Mouse (Mus musculus): ENCODE data around the gene Lysmd2. TPM values are rescaled to one million over a fixed set of nuclear protein-coding genes. Genes with fewer than 3 reads are reported as not detected.
A peak's percentile ranks its signal among the peaks of the same experiment; 100 is the strongest.
"Not testable (repeated sequence)": the region's sequence is repeated elsewhere in the genome, so short reads cannot be mapped to it uniquely, and the experiment has no call there.

Gene Lysmd2
- polyA plus RNA-seq, 1 experiment from 2014 or later, result 34.9 TPM

DNA sequence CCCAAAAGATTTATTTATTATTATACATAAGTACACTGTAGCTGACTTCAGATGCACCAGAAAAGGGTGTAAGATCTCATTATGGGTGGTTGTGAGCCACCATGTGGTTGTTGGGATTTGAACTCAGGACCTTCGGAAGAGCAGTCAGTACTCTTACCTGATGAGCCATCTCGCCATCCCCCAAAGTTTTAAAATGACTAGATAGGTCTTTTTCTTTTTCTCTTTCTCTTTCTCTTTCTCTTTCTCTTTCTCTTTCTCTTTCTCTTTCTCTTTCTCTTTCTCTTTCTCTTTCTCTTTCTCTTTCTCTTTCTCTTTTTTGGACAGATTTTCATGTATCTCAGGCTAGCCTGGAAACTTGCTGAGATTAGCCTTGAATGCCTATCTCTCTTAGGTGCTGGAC lies 5.8 kb upstream of the Lysmd2 start:
- H3K27me3 ChIP-seq (replicated peaks; ENCODE audit: control insufficient read depth, insufficient read depth, low read length); H3K4me3 ChIP-seq (ENCODE audit: low read length); H3K4me1 ChIP-seq (ENCODE audit: control insufficient read depth, insufficient read depth, low read depth, low read length); H3K4me2 ChIP-seq (ENCODE audit: low read length); H3K36me3 ChIP-seq (ENCODE audit: control insufficient read depth, insufficient read depth, low read length); H3K9ac ChIP-seq (ENCODE audit: low read depth, low read length); H3K9me3 ChIP-seq (ENCODE audit: control insufficient read depth, low read length); ATAC-seq; H3K27ac ChIP-seq (ENCODE audit: low read depth, low read length): not testable (repeated sequence)
- WGBS, result 90% methylated on average over 2 of the region's 2 CpGs

DNA sequence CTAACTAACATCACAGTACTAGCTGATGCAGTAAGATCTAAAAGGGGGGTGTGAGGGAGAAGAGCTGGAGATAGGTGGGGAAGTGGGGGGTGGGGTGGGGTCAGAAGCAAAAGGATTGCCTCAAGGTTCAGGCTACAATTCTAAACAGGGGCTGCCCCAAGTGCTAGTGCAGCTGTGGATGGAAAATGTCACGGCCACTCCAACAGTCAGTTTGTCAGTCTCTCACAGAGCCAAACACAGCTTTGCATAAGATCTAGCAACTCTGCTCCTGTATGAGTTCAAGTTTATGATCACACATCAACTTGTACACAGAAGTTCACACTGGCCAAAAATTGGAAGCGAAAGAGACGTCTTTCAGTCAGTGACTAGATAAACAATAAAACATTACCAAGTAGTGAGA lies 4.1 kb upstream of the Lysmd2 start:
- Histone ChIP-seq H3K4me3 (ENCODE audit: low read length) (no peak overlapping the region), H3K27ac (ENCODE audit: low read depth, low read length) (no peak overlapping the region), H3K4me2 (ENCODE audit: low read length) (no peak overlapping the region), H3K36me3 (ENCODE audit: control insufficient read depth, insufficient read depth, low read length) (no peaks in the 10 kb centered on the region), H3K27me3 (replicated peaks; ENCODE audit: control insufficient read depth, insufficient read depth, low read length) (no peaks in the 10 kb centered on the region), H3K9ac (ENCODE audit: low read depth, low read length) (no peak overlapping the region), H3K4me1 (ENCODE audit: control insufficient read depth, insufficient read depth, low read depth, low read length) (peaks cover 5% of the 10 kb centered on the region), H3K9me3 (ENCODE audit: control insufficient read depth, low read length) (no peaks in the 10 kb centered on the region)
- whole genome bisulfite sequencing, result 89% methylated on average over 3 of the region's 3 CpGs
- no peak for ATAC-seq

DNA sequence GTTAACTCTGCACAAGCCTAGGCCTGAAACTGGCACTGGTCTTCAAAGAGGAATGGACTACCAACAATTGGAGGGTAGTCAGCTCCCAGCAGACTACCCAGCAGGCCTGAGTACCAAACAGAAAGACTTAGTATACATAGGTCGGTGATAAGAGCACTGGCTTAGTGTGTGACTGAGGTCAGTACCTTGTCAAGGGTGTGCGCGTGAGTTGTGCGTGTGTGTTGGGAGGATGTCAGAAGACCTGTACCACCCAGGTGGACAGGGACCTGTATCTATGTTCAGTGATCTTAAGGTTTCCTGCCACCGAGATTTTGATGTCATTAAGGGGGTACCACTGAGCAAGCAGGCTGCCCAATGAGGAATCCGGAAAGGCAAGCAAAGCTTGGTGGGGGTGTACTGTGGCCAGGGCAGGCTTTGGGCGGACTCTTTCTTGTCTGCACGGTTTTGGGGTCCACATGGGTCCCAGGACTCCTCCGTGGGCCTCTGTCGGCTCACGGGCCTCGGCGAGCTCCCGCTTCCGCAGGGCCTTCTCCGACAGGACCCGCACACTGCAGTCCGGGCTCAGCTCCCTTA lies 472 bp upstream of the Lysmd2 start:
- H3K9me3 ChIP-seq (ENCODE audit: control insufficient read depth, low read length), result no peaks in the 10 kb centered on the region
- H3K4me1 ChIP-seq (ENCODE audit: control insufficient read depth, insufficient read depth, low read depth, low read length), result peaks cover 5% of the 10 kb centered on the region
- H3K27me3 ChIP-seq (replicated peaks; ENCODE audit: control insufficient read depth, insufficient read depth, low read length), result no peaks in the 10 kb centered on the region
- H3K4me2 ChIP-seq (ENCODE audit: low read length), result peak overlapping the region; percentile 93
- 16% methylated on average over 18 of the region's 18 CpGs for WGBS
- H3K27ac ChIP-seq (ENCODE audit: low read depth, low read length), result peak overlapping the region; percentile 97
- H3K4me3 ChIP-seq (ENCODE audit: low read length), result peak overlapping the region; percentile 87
- peak overlapping the region; percentile 98 for H3K9ac ChIP-seq (ENCODE audit: low read depth, low read length)
- no peaks in the 10 kb centered on the region for H3K36me3 ChIP-seq (ENCODE audit: control insufficient read depth, insufficient read depth, low read length)
- no peak; the same call in none of the 2 replicates for ATAC-seq

DNA sequence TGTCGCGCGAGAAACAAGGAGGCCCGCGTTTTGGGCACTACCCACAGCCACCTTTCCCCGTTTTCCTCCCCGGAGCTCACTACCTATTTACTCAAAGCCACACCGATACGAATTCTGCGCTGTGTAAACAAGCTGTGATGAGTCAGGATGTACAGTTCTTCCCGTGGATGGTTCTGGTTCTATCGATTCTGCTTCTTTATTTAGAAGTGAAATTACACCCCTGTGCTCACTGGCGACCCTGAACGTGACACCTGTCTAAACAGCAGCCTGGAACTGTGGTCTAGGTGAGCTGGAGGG lies 715 bp downstream of the Lysmd2 start:
- ATAC-seq, result no peak
- H3K27me3 ChIP-seq (replicated peaks; ENCODE audit: control insufficient read depth, insufficient read depth, low read length), result no peaks in the 10 kb centered on the region
- H3K4me1 ChIP-seq (ENCODE audit: control insufficient read depth, insufficient read depth, low read depth, low read length), result peaks cover 5% of the 10 kb centered on the region
- peak overlapping the region; percentile 98 for H3K9ac ChIP-seq (ENCODE audit: low read depth, low read length)
- peak overlapping the region; percentile 87 for H3K4me3 ChIP-seq (ENCODE audit: low read length)
- no peaks in the 10 kb centered on the region for H3K9me3 ChIP-seq (ENCODE audit: control insufficient read depth, low read length)
- peak overlapping the region; percentile 93 for H3K4me2 ChIP-seq (ENCODE audit: low read length)
- H3K36me3 ChIP-seq (ENCODE audit: control insufficient read depth, insufficient read depth, low read length), result no peaks in the 10 kb centered on the region
- WGBS, result 2% methylated on average over 14 of the region's 14 CpGs
- H3K27ac ChIP-seq (ENCODE audit: low read depth, low read length), result peak overlapping the region; percentile 97

DNA sequence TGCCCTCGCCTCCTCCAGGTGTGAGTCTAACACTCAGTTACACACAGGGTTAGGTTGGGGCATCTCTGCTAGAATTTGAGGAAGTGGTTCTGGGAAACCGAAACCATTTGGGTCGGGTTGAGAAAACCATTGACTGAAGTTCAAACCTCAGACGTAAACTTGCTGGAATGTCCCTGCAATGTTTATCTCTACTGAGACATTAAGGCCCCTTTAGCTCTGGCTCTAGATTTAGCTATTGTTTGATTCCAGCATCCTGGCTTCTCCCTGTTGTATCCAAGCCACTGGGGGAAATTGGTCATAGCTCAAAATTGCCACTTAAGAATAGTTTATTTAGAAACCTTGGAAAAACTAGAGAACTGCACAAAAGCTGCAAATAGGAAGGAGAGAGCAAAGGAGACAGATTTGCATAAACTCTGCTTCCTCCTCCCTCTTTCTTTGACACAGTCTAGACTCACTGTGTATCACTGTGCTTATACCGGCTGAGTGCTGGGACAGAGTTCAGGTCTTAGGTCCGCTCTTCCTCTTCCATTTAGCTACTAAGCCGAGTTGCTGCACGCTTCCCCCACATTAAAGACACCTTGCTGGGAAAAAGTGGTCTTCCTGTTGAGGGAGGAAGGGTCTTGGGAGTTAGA lies 5.4 kb downstream of the Lysmd2 start:
- Histone ChIP-seq H3K27ac (ENCODE audit: low read depth, low read length) (no peak overlapping the region), H3K4me1 (ENCODE audit: control insufficient read depth, insufficient read depth, low read depth, low read length) (no peaks in the 10 kb centered on the region; the same call in 1 of the 2 replicates), H3K36me3 (ENCODE audit: control insufficient read depth, insufficient read depth, low read length) (no peaks in the 10 kb centered on the region), H3K27me3 (replicated peaks; ENCODE audit: control insufficient read depth, insufficient read depth, low read length) (no peaks in the 10 kb centered on the region), H3K4me3 (ENCODE audit: low read length) (no peak overlapping the region), H3K4me2 (ENCODE audit: low read length) (no peak overlapping the region), H3K9ac (ENCODE audit: low read depth, low read length) (no peak overlapping the region), H3K9me3 (ENCODE audit: control insufficient read depth, low read length) (no peaks in the 10 kb centered on the region)
- 88% methylated on average over 8 of the region's 8 CpGs for WGBS
- no peak for ATAC-seq

DNA sequence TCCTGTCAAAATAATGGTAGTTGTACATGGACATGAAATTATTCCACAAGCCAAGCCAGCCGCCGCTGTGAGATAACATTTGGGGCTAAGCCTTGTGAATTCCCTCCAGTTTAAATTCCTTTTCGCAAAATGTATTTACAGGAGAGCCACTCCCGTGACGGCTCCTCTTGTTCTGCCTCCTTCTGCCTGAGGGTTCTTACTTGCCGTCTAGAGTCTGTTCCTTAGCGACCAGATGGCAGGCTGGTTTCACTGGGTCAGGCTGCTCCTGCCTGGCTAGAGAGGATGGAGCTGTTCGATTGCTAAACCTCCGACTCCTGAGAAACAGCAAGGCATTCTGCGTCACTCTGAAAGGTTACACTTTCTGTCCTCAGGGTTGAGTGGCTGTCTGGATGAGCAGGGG lies 6.6 kb downstream of the Lysmd2 start:
- no peaks in the 10 kb centered on the region for H3K27me3 ChIP-seq (replicated peaks; ENCODE audit: control insufficient read depth, insufficient read depth, low read length)
- no peaks in the 10 kb centered on the region for H3K9me3 ChIP-seq (ENCODE audit: control insufficient read depth, low read length)
- no peaks in the 10 kb centered on the region for H3K36me3 ChIP-seq (ENCODE audit: control insufficient read depth, insufficient read depth, low read length)
- no peak overlapping the region for H3K27ac ChIP-seq (ENCODE audit: low read depth, low read length)
- H3K4me1 ChIP-seq (ENCODE audit: control insufficient read depth, insufficient read depth, low read depth, low read length), result no peaks in the 10 kb centered on the region
- ATAC-seq, result no peak
- H3K4me3 ChIP-seq (ENCODE audit: low read length), result no peak overlapping the region
- no peak overlapping the region for H3K9ac ChIP-seq (ENCODE audit: low read depth, low read length)
- H3K4me2 ChIP-seq (ENCODE audit: low read length), result no peak overlapping the region
- 45% methylated on average over 10 of the region's 10 CpGs for WGBS

DNA sequence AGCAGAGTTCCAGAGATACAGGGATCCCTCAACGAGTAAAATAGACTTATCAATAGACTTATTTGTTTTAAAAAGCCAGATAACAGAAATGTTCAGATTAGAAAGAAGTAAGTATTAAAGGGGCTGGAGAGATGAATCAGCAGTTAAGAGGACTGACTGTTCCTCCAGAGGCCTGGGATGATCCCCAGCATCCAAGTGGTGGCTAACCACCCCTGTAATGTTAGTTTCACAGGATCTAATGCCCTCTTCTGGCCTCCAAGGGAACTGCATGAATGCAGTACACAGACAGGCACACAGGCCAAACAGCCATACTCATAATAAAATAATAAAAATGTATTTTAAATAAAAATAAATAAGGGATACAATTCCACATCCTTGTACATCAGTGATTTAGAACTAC lies 7.4 kb downstream of the Lysmd2 start:
- 24% methylated on average over 1 of the region's 1 CpGs for WGBS
- ATAC-seq, result no peak
- no peak overlapping the region for H3K27ac ChIP-seq (ENCODE audit: low read depth, low read length)

DNA sequence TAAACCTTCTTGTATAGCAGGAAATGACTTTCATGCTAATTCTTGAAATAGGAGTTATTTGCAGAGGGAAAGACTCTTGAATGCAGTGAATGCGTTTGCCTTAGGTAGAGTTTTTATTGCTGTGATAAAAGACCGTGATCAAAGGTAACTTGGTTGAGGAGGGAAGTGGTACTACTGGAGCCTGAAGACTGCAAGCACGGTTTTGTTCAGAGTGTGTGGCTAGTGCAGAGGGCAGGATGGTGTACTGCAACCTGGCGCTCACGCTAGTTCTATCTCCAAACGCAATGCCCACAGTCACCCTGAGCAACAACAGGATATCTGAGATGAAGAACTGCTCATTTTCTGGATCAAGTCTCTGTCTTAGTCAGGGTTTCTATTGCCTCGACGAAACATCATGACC lies 8.1 kb downstream of the Lysmd2 start:
- ATAC-seq, result no peak
- Histone ChIP-seq H3K4me3 (ENCODE audit: low read length) (no peak overlapping the region), H3K27me3 (replicated peaks; ENCODE audit: control insufficient read depth, insufficient read depth, low read length) (no peaks in the 10 kb centered on the region), H3K27ac (ENCODE audit: low read depth, low read length) (no peak overlapping the region), H3K36me3 (ENCODE audit: control insufficient read depth, insufficient read depth, low read length) (no peaks in the 10 kb centered on the region), H3K9ac (ENCODE audit: low read depth, low read length) (no peak overlapping the region), H3K4me1 (ENCODE audit: control insufficient read depth, insufficient read depth, low read depth, low read length) (no peaks in the 10 kb centered on the region), H3K9me3 (ENCODE audit: control insufficient read depth, low read length) (no peaks in the 10 kb centered on the region), H3K4me2 (ENCODE audit: low read length) (no peak overlapping the region)
- 94% methylated on average over 8 of the region's 8 CpGs for WGBS

More for the DNA sequence above, 7.4 kb downstream of the Lysmd2 start:
- H3K4me1 ChIP-seq (ENCODE audit: control insufficient read depth, insufficient read depth, low read depth, low read length), result no peaks in the 10 kb centered on the region
- H3K4me3 ChIP-seq (ENCODE audit: low read length), result no peak overlapping the region
- no peaks in the 10 kb centered on the region for H3K9me3 ChIP-seq (ENCODE audit: control insufficient read depth, low read length)
- no peak overlapping the region for H3K9ac ChIP-seq (ENCODE audit: low read depth, low read length)
- H3K4me2 ChIP-seq (ENCODE audit: low read length), result no peak overlapping the region
- H3K36me3 ChIP-seq (ENCODE audit: control insufficient read depth, insufficient read depth, low read length), result no peaks in the 10 kb centered on the region
- no peaks in the 10 kb centered on the region for H3K27me3 ChIP-seq (replicated peaks; ENCODE audit: control insufficient read depth, insufficient read depth, low read length)

DNA sequence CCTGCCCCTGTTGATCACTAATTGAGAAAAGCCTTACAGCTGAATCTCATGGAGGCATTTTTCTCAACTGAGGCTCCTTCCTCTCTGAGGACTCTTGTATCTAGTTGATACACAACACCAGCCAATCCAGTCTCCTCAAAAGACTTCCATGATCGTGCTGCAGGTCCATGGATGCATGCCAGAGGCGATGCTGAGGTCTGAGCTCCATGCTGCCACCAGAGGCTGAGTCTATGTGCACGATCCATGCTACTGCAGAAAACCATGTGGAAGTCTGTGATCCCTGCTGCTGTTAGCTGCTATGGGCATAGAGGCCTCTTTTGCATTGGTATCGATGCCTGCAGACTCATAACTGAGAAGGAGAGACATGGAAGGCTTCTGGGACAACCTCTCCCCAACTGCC lies 8.7 kb downstream of the Lysmd2 start:
- Histone ChIP-seq H3K27ac (ENCODE audit: low read depth, low read length) (no peak overlapping the region), H3K9ac (ENCODE audit: low read depth, low read length) (no peak overlapping the region), H3K36me3 (ENCODE audit: control insufficient read depth, insufficient read depth, low read length) (no peaks in the 10 kb centered on the region), H3K4me3 (ENCODE audit: low read length) (no peak overlapping the region), H3K27me3 (replicated peaks; ENCODE audit: control insufficient read depth, insufficient read depth, low read length) (no peaks in the 10 kb centered on the region), H3K4me2 (ENCODE audit: low read length) (no peak overlapping the region), H3K4me1 (ENCODE audit: control insufficient read depth, insufficient read depth, low read depth, low read length) (no peaks in the 10 kb centered on the region), H3K9me3 (ENCODE audit: control insufficient read depth, low read length) (no peaks in the 10 kb centered on the region)
- ATAC-seq, result no peak
- WGBS, result 79% methylated on average over 4 of the region's 4 CpGs
